Mouse (Mus musculus) bone marrow, adult 2 months (tissue): Measurements from ENCODE around the gene Tango6.

Source experiments
- CTCF ChIP-seq: fragments of 200-500 bp; IDR thresholded peaks from 2 replicates; pipeline ENCODE4 v1.5.1; 2011; ENCODE audit warnings: low read length, control low read depth; ENCODE audit not compliant: control insufficient read depth, insufficient read depth
- POLR2A ChIP-seq: fragments of 200-500 bp; IDR thresholded peaks from 2 replicates; pipeline ENCODE4 v1.6.1; 2011; ENCODE audit warnings: low read depth, mild to moderate bottlenecking, control low read depth, low read length, borderline replicate concordance; ENCODE audit not compliant: control insufficient read depth

DNA sequence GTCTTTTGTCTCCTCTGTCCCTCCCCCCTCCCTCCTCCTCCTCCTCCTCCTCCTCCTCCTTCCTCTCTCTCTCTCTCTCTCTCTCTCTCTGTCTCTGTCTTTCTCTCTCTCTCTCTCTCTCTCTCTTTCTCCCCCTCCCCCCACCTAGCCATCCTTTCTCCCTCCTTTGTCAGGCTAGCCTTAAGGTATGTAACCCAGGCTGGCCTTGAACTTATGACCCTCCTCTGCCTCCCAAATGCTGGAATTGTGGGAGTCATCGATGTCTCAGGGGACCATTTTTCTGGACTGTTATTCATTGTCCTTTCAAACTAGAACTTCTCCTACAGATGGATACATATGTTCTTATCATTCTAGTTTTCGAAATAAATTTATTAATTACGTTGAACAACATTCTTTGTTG is 89.6 kb downstream of the Tango6 start:
- TF ChIP-seq POLR2A (no peak), CTCF (no peak)
